Mouse (Mus musculus) neural tube, embryonic 14.5 days (tissue): ENCODE data around the gene Olfr558. TPM values are rescaled to one million over a fixed set of nuclear protein-coding genes. Genes with fewer than 3 reads are reported as not detected.

Experiments
- ATAC-seq: fragments of 200-750 bp; cut with Nextera tagmentation; 2 replicates; pipeline ENCODE4 v1.8.0; 2017; ENCODE audit warnings: low read depth, mild to moderate bottlenecking, moderate TSS enrichment, moderate library complexity
- H3K27ac ChIP-seq: fragments of 300-500 bp; sonication (generic); 2 replicates; pipeline ENCODE4 v1.5.1; 2014; ENCODE audit warnings: low read depth, mild to moderate bottlenecking, control low read depth, low read length, moderate library complexity, mixed read lengths
- H3K27me3 ChIP-seq: fragments of 300-500 bp; sonication (generic); 2 replicates; pipeline ENCODE4 v1.6.1; 2014; ENCODE audit warnings: low read length; ENCODE audit not compliant: control insufficient read depth, insufficient read depth
- H3K36me3 ChIP-seq: fragments of 300-500 bp; sonication (generic); 2 replicates; pipeline ENCODE4 v1.6.1; 2014; ENCODE audit warnings: low read length, mixed read lengths; ENCODE audit not compliant: control insufficient read depth, insufficient read depth
- H3K4me1 ChIP-seq: fragments of 300-500 bp; sonication (generic); 2 replicates; pipeline ENCODE4 v1.6.1; 2014; ENCODE audit warnings: low read length; ENCODE audit not compliant: control insufficient read depth, insufficient read depth
- H3K4me2 ChIP-seq: fragments of 300-500 bp; sonication (generic); 2 replicates; pipeline ENCODE4 v1.6.1; 2014; ENCODE audit warnings: mild to moderate bottlenecking, low read depth, low read length, control low read depth
- H3K4me3 ChIP-seq: fragments of 300-500 bp; sonication (generic); 2 replicates; pipeline ENCODE4 v1.5.1; 2014; ENCODE audit warnings: low read depth, low read length, control low read depth, mixed read lengths
- H3K9ac ChIP-seq: fragments of 300-500 bp; sonication (generic); replicated peaks from 2 replicates; pipeline ENCODE4 v1.6.1; 2014; ENCODE audit warnings: low read depth, mild to moderate bottlenecking, control low read depth, low read length, mixed read lengths
- H3K9me3 ChIP-seq: fragments of 300-500 bp; sonication (generic); 2 replicates; pipeline ENCODE4 v1.6.1; 2016; ENCODE audit warnings: low read length; ENCODE audit not compliant: control insufficient read depth
- WGBS: fragments of 180-500 bp; shearing (Covaris S2); extraction: QIAGEN DNeasy Blood & Tissue Kit; methylation state at CpG from one replicate; pipeline ENCODE4 v1.1.7; 2014; 5-methylcytosine and 5-hydroxymethylcytosine counted together
- polyA plus RNA-seq: library from polyadenylated mRNA; unstranded; fragments of >200 nt; fragmentation: Nextera tagmentation; extraction: Ambion mirVana; gene quantifications from 2 replicates; pipeline ENCODE4 v1.2.1, GENCODE M21; 2014

Gene Olfr558
- polyA plus RNA-seq = 0.12 and 0.36 TPM in 2 replicates

- H3K4me3 ChIP-seq = no peak within 1 kb of the TSS
- H3K36me3 ChIP-seq = no peaks in the 10 kb centered on the region
- H3K9ac ChIP-seq = no peak within 1 kb of the TSS
- no peak within 1 kb of the TSS for H3K27ac ChIP-seq
- no peaks in the 10 kb centered on the region for H3K9me3 ChIP-seq
- H3K4me2 ChIP-seq = no peak within 1 kb of the TSS
- ATAC-seq = no peak
- H3K27me3 ChIP-seq = no peaks in the 10 kb centered on the region
- no peaks in the 10 kb centered on the region for H3K4me1 ChIP-seq
Measured at GRCm38 (mm10) chr7:102701915-102702314, at the start of gene Olfr558. Olfr558 (plus strand) TSS chr7:102702215.

GRCm38 (mm10) chr7:102658523-102658922 lies 43.5 kb upstream of the Olfr558 start, which contains the start of gene Olfr555:
Olfr555 (plus strand) TSS chr7:102658823.
- Histone ChIP-seq H3K9ac (no peak within 1 kb of the TSS), H3K9me3 (no peaks in the 10 kb centered on the region), H3K27me3 (no peaks in the 10 kb centered on the region), H3K4me1 (no peaks in the 10 kb centered on the region), H3K36me3 (no peaks in the 10 kb centered on the region), H3K4me3 (no peak within 1 kb of the TSS), H3K4me2 (no peak within 1 kb of the TSS), H3K27ac (no peak within 1 kb of the TSS)
- no peak for ATAC-seq
- 71% methylated on average over 1 of the region's 1 CpGs for WGBS

DNA sequence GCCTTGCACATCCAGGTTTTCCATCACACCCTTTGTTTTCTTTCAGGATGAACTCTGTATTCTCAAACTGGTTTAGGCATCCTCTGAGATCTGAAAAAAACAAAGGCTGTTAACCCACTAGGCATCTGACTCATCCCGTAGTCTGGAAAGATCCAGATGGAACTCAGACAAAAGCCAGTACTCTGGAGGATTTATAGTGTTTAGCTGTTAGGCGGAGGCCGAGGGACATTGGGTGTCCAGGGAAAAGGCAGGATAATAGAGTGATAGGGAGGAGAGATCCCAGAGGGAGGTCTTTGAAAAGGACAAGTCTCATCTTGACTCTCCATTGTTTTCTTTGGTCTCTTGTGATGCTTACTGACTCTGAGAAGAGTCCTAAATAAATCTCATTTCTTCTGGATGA lies 37.4 kb upstream of the Olfr558 start, which contains the start of gene Olfr556:
Olfr556 (plus strand) TSS at position 301 of the 400 bp plus-strand sequence.
- H3K4me1 ChIP-seq = no peaks in the 10 kb centered on the region
- no peak within 1 kb of the TSS for H3K27ac ChIP-seq
- no peak within 1 kb of the TSS for H3K4me2 ChIP-seq
- no peaks in the 10 kb centered on the region for H3K27me3 ChIP-seq
- H3K4me3 ChIP-seq = no peak within 1 kb of the TSS
- no peak within 1 kb of the TSS for H3K9ac ChIP-seq
- WGBS = 11% methylated on average over 3 of the region's 3 CpGs
- no peaks in the 10 kb centered on the region for H3K9me3 ChIP-seq
- ATAC-seq = no peak
- H3K36me3 ChIP-seq = no peaks in the 10 kb centered on the region

GRCm38 (mm10) chr7:102665378-102665777 lies 36.6 kb upstream of the Olfr558 start:
- no peak overlapping the region for H3K4me2 ChIP-seq
- no peak overlapping the region for H3K4me3 ChIP-seq
- no peaks in the 10 kb centered on the region for H3K4me1 ChIP-seq
- WGBS = 44% methylated on average over 2 of the region's 2 CpGs
- H3K27ac ChIP-seq = no peak overlapping the region
- H3K9me3 ChIP-seq = no peaks in the 10 kb centered on the region
- H3K27me3 ChIP-seq = no peaks in the 10 kb centered on the region
- no peak for ATAC-seq
- no peaks in the 10 kb centered on the region for H3K36me3 ChIP-seq
- H3K9ac ChIP-seq = no peak overlapping the region

GRCm38 (mm10) chr7:102676225-102676624 lies 25.8 kb upstream of the Olfr558 start:
- no peak overlapping the region for H3K27ac ChIP-seq
- H3K9me3 ChIP-seq = no peaks in the 10 kb centered on the region
- no peak overlapping the region for H3K4me2 ChIP-seq
- no peaks in the 10 kb centered on the region for H3K36me3 ChIP-seq
- no peak for ATAC-seq
- no peaks in the 10 kb centered on the region for H3K27me3 ChIP-seq
- 89% methylated on average over 2 of the region's 2 CpGs for WGBS
- no peak overlapping the region for H3K4me3 ChIP-seq
- H3K9ac ChIP-seq = no peak overlapping the region
- H3K4me1 ChIP-seq = no peaks in the 10 kb centered on the region

- Histone ChIP-seq H3K36me3 (no peaks in the 10 kb centered on the region), H3K4me1 (no peaks in the 10 kb centered on the region), H3K4me2 (no peak overlapping the region), H3K9ac (no peak overlapping the region), H3K27ac (no peak overlapping the region), H3K4me3 (no peak overlapping the region), H3K27me3 (no peaks in the 10 kb centered on the region), H3K9me3 (no peaks in the 10 kb centered on the region)
- ATAC-seq = no peak
- 97% methylated on average over 1 of the region's 1 CpGs for WGBS
Measured at GRCm38 (mm10) chr7:102681916-102682315, 20.1 kb upstream of the Olfr558 start.

DNA sequence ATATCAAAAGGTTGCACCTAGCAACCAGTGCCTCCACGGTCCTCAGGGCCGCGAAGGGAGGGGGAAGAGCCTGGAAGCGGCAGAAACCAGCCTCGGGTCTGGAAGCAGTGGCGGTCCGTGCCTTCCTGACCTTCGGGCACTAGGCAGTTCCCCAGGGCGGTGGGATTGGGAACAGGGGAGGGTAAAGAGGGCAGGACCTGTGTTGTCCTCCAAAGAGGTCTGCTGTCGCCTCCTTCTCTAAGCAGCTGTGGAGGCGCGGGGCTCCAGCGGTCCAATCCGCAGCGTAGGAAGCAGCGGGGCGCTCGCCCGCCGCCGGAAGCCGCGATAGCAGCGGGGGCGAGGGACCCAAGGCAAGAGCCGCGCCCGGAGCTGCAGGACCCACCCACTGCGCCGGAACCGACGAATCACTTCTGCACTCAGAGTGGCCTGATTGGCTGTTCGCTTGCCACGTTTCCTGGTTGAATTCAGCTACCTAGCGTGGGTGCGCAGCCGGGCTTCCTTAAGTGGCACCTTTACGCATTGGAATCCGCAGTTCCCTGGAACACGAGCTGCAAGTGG lies 15.0 kb upstream of the Olfr558 start, which contains the start of gene Trim68:
Trim68 (minus strand) TSS at position 384 of the 558 bp plus-strand sequence.
- H3K9me3 ChIP-seq = no peaks in the 10 kb centered on the region
- H3K4me1 ChIP-seq = no peaks in the 10 kb centered on the region
- WGBS = under 1% methylated on average over 34 of the region's 40 CpGs
- ATAC-seq = peak; percentile 100
- peak within 1 kb of the TSS; percentile 74 for H3K9ac ChIP-seq
- peak within 1 kb of the TSS; percentile 58 for H3K4me3 ChIP-seq
- no peaks in the 10 kb centered on the region for H3K36me3 ChIP-seq
- no peaks in the 10 kb centered on the region for H3K27me3 ChIP-seq
- H3K27ac ChIP-seq = peak within 1 kb of the TSS; percentile 66
- H3K4me2 ChIP-seq = peak within 1 kb of the TSS; percentile 67

DNA sequence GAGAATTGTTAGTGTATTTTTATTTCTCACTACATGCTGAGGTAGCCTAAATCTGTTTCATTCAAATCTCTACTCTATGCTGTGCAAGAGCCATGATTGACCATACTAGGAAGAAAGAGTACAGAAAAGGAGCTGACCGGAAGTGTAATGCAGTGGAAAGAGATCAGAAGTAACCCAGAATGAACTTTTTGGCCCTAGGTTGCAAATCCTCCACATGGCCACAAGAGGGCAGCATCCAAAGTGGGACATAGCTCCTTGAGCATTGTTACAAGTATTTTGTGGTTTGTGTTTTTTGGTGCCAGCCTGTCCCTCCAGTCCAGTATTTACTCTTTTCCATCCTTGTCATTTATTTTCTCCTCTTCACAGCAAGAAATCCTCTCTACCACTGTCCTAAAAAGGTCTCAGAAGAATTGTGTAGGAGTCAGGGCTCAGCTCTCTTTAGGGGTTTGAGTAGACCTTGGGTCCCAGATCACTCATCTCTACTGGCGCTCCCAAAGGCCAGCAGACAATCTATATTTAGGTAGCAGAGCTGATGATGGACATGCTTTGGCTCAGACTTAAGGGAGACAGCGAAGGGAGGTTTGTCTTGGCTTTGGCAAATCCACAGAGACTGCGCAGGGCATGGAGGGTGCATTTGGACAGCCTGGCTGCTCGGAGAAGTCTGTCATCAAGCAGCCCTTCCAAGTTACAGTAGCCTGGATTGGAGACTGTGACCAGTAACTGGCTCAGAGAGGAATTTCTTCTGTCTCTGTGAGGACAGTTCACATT lies 6.5 kb upstream of the Olfr558 start, which contains the start of gene Olfr557:
Olfr557 (plus strand) TSS at position 553 of the 768 bp plus-strand sequence.
- ATAC-seq = no peak; the same call in 1 of the 2 replicates
- Histone ChIP-seq H3K4me3 (no peak within 1 kb of the TSS), H3K27me3 (no peaks in the 10 kb centered on the region), H3K36me3 (no peaks in the 10 kb centered on the region), H3K9me3 (no peaks in the 10 kb centered on the region), H3K9ac (no peak within 1 kb of the TSS), H3K27ac (no peak within 1 kb of the TSS), H3K4me1 (no peaks in the 10 kb centered on the region), H3K4me2 (no peak within 1 kb of the TSS)
- WGBS = 82% methylated on average over 5 of the region's 5 CpGs

GRCm38 (mm10) chr7:102698461-102698860 lies 3.6 kb upstream of the Olfr558 start:
- H3K27me3 ChIP-seq = no peaks in the 10 kb centered on the region
- no peak overlapping the region for H3K4me2 ChIP-seq
- H3K9ac ChIP-seq = no peak overlapping the region
- no peak overlapping the region for H3K27ac ChIP-seq
- no peaks in the 10 kb centered on the region for H3K4me1 ChIP-seq
- H3K9me3 ChIP-seq = no peaks in the 10 kb centered on the region
- ATAC-seq = no peak
- WGBS = 91% methylated on average over 7 of the region's 7 CpGs
- H3K4me3 ChIP-seq = no peak overlapping the region
- no peaks in the 10 kb centered on the region for H3K36me3 ChIP-seq
